Mouse (Mus musculus) lung, embryonic 14.5 days (tissue): Measurements from ENCODE around the gene Zfp37. TPM values are rescaled to one million over a fixed set of nuclear protein-coding genes. Genes with fewer than 3 reads are reported as not detected.

Source experiments
- ATAC-seq: fragments of 200-750 bp; cut with Nextera tagmentation; 2 replicates; pipeline ENCODE4 v1.8.0; 2017; ENCODE audit warnings: mild to moderate bottlenecking, moderate TSS enrichment, moderate library complexity; ENCODE audit not compliant: insufficient read depth
- DNase-seq: peaks from one replicate; pipeline ENCODE4 v3.0.0-alpha.2; 2015
- H3K27ac ChIP-seq: fragments of 300-500 bp; sonication (generic); 2 replicates; pipeline ENCODE4 v1.5.1; 2014; ENCODE audit warnings: low read depth, mild to moderate bottlenecking, moderate library complexity
- H3K27me3 ChIP-seq: fragments of 300-500 bp; sonication (generic); 2 replicates; pipeline ENCODE4 v1.6.1; 2014; ENCODE audit warnings: low read length, control low read depth; ENCODE audit not compliant: insufficient read depth
- H3K36me3 ChIP-seq: fragments of 300-500 bp; sonication (generic); 2 replicates; pipeline ENCODE4 v1.6.1; 2014; ENCODE audit warnings: control low read depth; ENCODE audit not compliant: insufficient read depth
- H3K4me1 ChIP-seq: fragments of 300-500 bp; sonication (generic); 2 replicates; pipeline ENCODE4 v1.6.1; 2014; ENCODE audit warnings: antibody characterized with exemption, control low read depth; ENCODE audit not compliant: insufficient read depth
- H3K4me2 ChIP-seq: fragments of 300-500 bp; sonication (generic); 2 replicates; pipeline ENCODE4 v1.6.1; 2014; ENCODE audit warnings: mild to moderate bottlenecking
- H3K4me3 ChIP-seq: fragments of 300-500 bp; sonication (generic); 2 replicates; pipeline ENCODE4 v1.5.1; 2014; ENCODE audit warnings: low read depth, low read length
- H3K9ac ChIP-seq: fragments of 300-500 bp; sonication (generic); 2 replicates; pipeline ENCODE4 v1.6.1; 2014
- H3K9me3 ChIP-seq: fragments of 300-500 bp; sonication (generic); 2 replicates; pipeline ENCODE4 v1.6.1; 2016; ENCODE audit warnings: low read depth, low read length, control low read depth
- CTCF ChIP-seq: IDR thresholded peaks from 2 replicates; pipeline ENCODE4 v1.5.1; 2016; ENCODE audit warnings: antibody characterized with exemption, low read depth
- WGBS: fragments of 180-500 bp; shearing (Covaris S2); extraction: QIAGEN DNeasy Blood & Tissue Kit; methylation state at CpG from one replicate; pipeline ENCODE4 v1.1.7; 2014; 5-methylcytosine and 5-hydroxymethylcytosine counted together
- polyA plus RNA-seq: library from polyadenylated mRNA; unstranded; fragments of >200 nt; fragmentation: Nextera tagmentation; extraction: Ambion mirVana; gene quantifications from 2 replicates; pipeline ENCODE4 v1.2.1, GENCODE M21; 2014

Gene Zfp37
- polyA plus RNA-seq, 1 experiment from 2014 or later, result 13.3 TPM

DNA sequence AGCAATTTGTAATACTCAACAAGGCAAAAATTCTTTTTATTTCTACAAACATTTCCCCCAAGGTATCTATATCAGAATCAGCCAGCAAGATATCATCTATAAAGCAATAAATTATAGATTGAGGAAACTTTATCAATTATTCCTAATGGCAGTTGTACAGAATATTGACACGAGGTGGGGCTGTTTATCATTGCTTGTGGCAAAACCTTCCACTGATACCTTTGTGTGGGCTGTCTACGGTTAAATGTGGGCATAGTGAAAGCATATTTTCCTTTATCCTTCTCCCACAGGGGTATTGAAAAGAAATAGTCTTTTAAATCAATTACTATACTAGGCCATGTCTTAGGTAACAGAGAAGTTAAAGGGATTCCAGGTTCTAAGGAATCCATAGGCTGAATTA lies 17.4 kb downstream of the Zfp37 start:
- Histone ChIP-seq H3K27me3 (no peaks in the 10 kb centered on the region), H3K36me3 (no peaks in the 10 kb centered on the region), H3K9ac (no peak overlapping the region), H3K4me1 (no peaks in the 10 kb centered on the region), H3K4me2 (no peak overlapping the region), H3K4me3 (no peak overlapping the region), H3K9me3 (no peaks in the 10 kb centered on the region), H3K27ac (no peak overlapping the region)
- TF ChIP-seq CTCF, result no peak
- DNase-seq, result no peak
- 67% methylated on average over 2 of the region's 2 CpGs for WGBS
- ATAC-seq, result no peak

DNA sequence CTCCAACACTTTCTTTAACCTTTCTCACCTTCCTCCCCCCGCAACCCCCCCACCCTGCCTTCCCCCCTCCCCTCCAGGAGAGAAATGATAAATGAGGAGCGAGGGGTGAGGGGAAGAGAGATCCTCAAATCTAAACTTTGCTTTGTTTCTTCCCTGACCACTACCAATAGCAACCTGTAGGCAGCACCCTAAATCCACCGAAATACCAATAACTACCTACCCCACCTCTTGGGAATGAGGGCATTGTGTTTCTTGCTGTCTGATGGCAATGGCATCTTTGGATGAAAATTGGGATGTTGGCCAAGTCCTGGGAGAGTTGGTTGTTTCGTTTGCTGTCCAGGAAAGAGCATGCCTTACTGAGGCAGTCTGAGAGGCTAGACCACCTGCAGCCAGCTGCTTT lies 20.8 kb downstream of the Zfp37 start:
- Histone ChIP-seq H3K36me3 (no peaks in the 10 kb centered on the region), H3K27me3 (no peaks in the 10 kb centered on the region), H3K4me2 (no peak overlapping the region), H3K4me1 (no peaks in the 10 kb centered on the region), H3K4me3 (no peak overlapping the region), H3K9me3 (no peaks in the 10 kb centered on the region), H3K9ac (no peak overlapping the region), H3K27ac (no peak overlapping the region)
- WGBS, result 24% methylated on average over 3 of the region's 4 CpGs
- ATAC-seq (no peak), DNase-seq (peak; percentile 21)
- peak; percentile 36 for TF ChIP-seq CTCF

DNA sequence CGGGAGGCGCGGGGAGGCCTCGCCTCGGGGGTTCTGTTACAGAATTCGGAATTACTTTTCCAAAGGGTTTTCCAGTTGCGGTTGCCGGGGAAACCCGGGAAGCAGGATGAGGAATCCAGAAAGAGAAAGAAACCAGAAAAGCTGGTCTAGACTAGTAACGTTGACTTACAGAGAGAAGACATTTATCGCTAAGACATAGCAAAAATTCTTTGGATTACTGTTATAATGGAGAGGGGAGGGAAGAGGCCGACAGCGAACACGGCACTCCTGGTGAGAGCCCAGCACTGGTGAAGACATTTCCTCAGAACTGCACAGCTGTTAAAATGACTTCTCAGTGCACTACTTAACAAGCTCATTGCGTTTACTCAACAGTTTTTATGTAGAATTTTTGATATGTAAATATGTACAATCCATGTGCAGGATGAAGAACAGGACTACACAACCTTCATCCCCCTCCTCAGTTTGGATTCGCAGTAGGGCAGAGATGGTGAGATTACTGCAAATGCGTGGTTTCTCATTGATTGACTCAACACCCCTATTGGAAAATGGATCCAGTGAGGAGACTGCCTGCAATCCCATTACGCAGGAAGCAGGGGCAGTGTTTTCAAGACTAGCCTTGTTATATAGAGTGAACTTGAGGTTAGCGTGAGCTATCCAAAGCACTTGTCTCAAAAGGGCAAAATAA lies 22.0 kb downstream of the Zfp37 start:
- peak overlapping the region; percentile 95 for H3K27ac ChIP-seq
- no peak for TF ChIP-seq CTCF
- peaks cover 2% of the 10 kb centered on the region for H3K36me3 ChIP-seq
- peak; percentile 29 for DNase-seq
- H3K27me3 ChIP-seq, result no peaks in the 10 kb centered on the region
- no peaks in the 10 kb centered on the region for H3K9me3 ChIP-seq
- H3K9ac ChIP-seq, result peak overlapping the region; percentile 79
- peak; percentile 74 for ATAC-seq
- H3K4me1 ChIP-seq, result no peaks in the 10 kb centered on the region
- peak overlapping the region; percentile 64 for H3K4me3 ChIP-seq
- WGBS, result 3% methylated on average over 19 of the region's 19 CpGs
- H3K4me2 ChIP-seq, result peak overlapping the region; percentile 61

GRCm38 (mm10) chr4:62207851-62208695 lies 22.8 kb downstream of the Zfp37 start:
- TF ChIP-seq CTCF, result no peak
- Histone ChIP-seq H3K27ac (peak overlapping the region; percentile 95), H3K27me3 (no peaks in the 10 kb centered on the region), H3K4me2 (peak overlapping the region; percentile 61), H3K4me3 (peak overlapping the region; percentile 64), H3K4me1 (no peaks in the 10 kb centered on the region), H3K9me3 (no peaks in the 10 kb centered on the region), H3K9ac (peak overlapping the region; percentile 79), H3K36me3 (peaks cover 9% of the 10 kb centered on the region)
- under 1% methylated on average over 45 of the region's 45 CpGs for WGBS
- peak; percentile 94 for DNase-seq
- ATAC-seq, result peak; percentile 97

DNA sequence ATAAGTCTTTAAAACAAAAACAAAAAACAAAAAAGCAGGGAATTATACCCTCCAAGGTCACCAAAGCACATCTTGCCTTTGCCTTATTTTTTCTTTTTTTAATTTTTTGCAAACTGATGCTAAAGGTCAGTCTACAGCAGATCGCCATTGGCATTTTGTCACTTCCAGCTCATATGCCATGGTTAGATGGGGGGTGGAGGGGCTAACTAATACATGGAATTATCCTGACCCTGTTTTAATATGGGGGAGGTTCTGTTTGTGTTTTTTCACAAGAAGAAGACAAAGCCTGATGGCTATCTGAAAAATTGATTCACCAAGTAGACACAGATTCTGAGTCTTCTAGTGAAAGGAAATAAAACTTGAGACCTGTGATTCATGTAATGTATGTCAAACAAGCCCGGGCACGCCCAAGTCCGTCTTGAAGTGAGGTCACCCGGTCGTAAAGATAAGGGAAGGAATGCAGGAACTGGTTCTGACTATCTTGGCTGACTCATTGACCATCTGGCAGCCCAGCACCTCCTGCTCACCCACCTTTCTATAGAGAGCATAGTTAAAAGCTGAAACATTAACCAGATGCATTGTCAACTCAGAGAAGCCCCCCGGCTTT lies 30.8 kb downstream of the Zfp37 start:
- TF ChIP-seq CTCF, result no peak
- Histone ChIP-seq H3K36me3 (peaks cover 75% of the 10 kb centered on the region), H3K27ac (no peak overlapping the region), H3K9ac (no peak overlapping the region), H3K4me3 (no peak overlapping the region), H3K4me1 (no peaks in the 10 kb centered on the region), H3K9me3 (no peaks in the 10 kb centered on the region), H3K4me2 (no peak overlapping the region), H3K27me3 (no peaks in the 10 kb centered on the region)
- ATAC-seq (no peak), DNase-seq (no peak)
- 69% methylated on average over 7 of the region's 7 CpGs for WGBS

- Histone ChIP-seq H3K9ac (no peak overlapping the region), H3K27me3 (no peaks in the 10 kb centered on the region), H3K4me2 (no peak overlapping the region), H3K9me3 (peaks cover 55% of the 10 kb centered on the region), H3K27ac (no peak overlapping the region), H3K4me3 (no peak overlapping the region), H3K36me3 (peaks cover 49% of the 10 kb centered on the region), H3K4me1 (no peaks in the 10 kb centered on the region)
- TF ChIP-seq CTCF, result no peak
- ATAC-seq, result no peak
- DNase-seq, result no peak
Observed at GRCm38 (mm10) chr4:62188778-62189177, 42.1 kb downstream of the Zfp37 start.

DNA sequence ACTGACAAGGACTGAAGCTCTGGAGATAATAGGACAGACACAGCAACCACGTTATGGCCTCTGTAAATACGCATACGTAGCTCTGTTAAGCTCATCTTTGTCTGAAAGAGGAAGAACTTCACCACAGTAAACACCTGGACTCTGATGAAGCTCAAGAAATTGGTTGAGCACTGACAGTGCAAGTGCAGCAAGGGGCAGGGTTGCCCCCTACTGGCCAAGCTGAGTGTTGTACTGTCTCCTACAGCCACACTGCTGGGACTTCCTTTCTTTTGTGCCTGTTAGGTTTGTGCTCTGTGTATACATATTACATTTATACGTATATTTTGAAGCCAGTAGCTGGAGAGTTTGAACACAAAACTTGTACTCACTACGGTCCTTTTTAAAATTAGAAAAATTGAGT lies 53.6 kb downstream of the Zfp37 start:
- no peak for ATAC-seq
- DNase-seq, result peak; percentile 37
- Histone ChIP-seq H3K9ac (no peak overlapping the region), H3K27me3 (no peaks in the 10 kb centered on the region), H3K9me3 (no peaks in the 10 kb centered on the region), H3K4me3 (no peak overlapping the region), H3K36me3 (no peaks in the 10 kb centered on the region), H3K4me1 (no peaks in the 10 kb centered on the region), H3K4me2 (no peak overlapping the region), H3K27ac (no peak overlapping the region)
- 38% methylated on average over 5 of the region's 5 CpGs for WGBS
- peak; percentile 70 for TF ChIP-seq CTCF
